Mouse (Mus musculus) midbrain, postnatal 0 days (tissue): ENCODE measurements around the gene Ndufa9. TPM values are rescaled to one million over a fixed set of nuclear protein-coding genes. Genes with fewer than 3 reads are reported as not detected.

Experiments used
- ATAC-seq: fragments of 200-750 bp; cut with Nextera tagmentation; 2 replicates; pipeline ENCODE4 v1.8.0; 2017; ENCODE audit warnings: moderate number of reproducible peaks, mild to moderate bottlenecking, moderate TSS enrichment, moderate library complexity; ENCODE audit not compliant: low FRiP score
- DNase-seq: peaks from one replicate; pipeline ENCODE4 v3.0.0-alpha.2; 2015; ENCODE audit warnings: low spot score
- H3K27ac ChIP-seq: fragments of 300-500 bp; sonication (generic); 2 replicates; pipeline ENCODE4 v1.5.1; 2014; ENCODE audit warnings: low read depth, mild to moderate bottlenecking, low read length, mixed read lengths
- H3K27me3 ChIP-seq: fragments of 300-500 bp; sonication (generic); 2 replicates; pipeline ENCODE4 v1.6.1; 2014; ENCODE audit warnings: low read length, control low read depth, mixed read lengths; ENCODE audit not compliant: insufficient read depth
- H3K36me3 ChIP-seq: fragments of 300-500 bp; sonication (generic); 2 replicates; pipeline ENCODE4 v1.6.1; 2014; ENCODE audit warnings: low read length, control low read depth, mixed read lengths; ENCODE audit not compliant: insufficient read depth
- H3K4me1 ChIP-seq: fragments of 300-500 bp; sonication (generic); 2 replicates; pipeline ENCODE4 v1.6.1; 2014; ENCODE audit warnings: mild to moderate bottlenecking, control low read depth, antibody characterized with exemption, low read length, mixed read lengths; ENCODE audit not compliant: insufficient read depth
- H3K4me2 ChIP-seq: fragments of 300-500 bp; sonication (generic); 2 replicates; pipeline ENCODE4 v1.6.1; 2014; ENCODE audit warnings: low read depth, mild to moderate bottlenecking, low read length, mixed read lengths; ENCODE audit not compliant: poor library complexity, severe bottlenecking
- H3K4me3 ChIP-seq: fragments of 300-500 bp; sonication (generic); 2 replicates; pipeline ENCODE4 v1.5.1; 2014; ENCODE audit warnings: low read depth, mild to moderate bottlenecking, low read length, moderate library complexity
- H3K9ac ChIP-seq: fragments of 300-500 bp; sonication (generic); replicated peaks from 2 replicates; pipeline ENCODE4 v1.6.1; 2014; ENCODE audit warnings: mild to moderate bottlenecking, low read length, moderate library complexity, mixed read lengths; ENCODE audit not compliant: poor library complexity, severe bottlenecking
- H3K9me3 ChIP-seq: fragments of 300-500 bp; sonication (generic); 2 replicates; pipeline ENCODE4 v1.6.1; 2016; ENCODE audit warnings: low read length, control low read depth
- CTCF ChIP-seq: IDR thresholded peaks from 2 replicates; pipeline ENCODE4 v1.5.1; 2016; ENCODE audit warnings: antibody characterized with exemption, mild to moderate bottlenecking
- WGBS: fragments of 180-500 bp; shearing (Covaris S2); extraction: QIAGEN DNeasy Blood & Tissue Kit; methylation state at CpG from one replicate; pipeline ENCODE4 v1.1.7; 2014; 5-methylcytosine and 5-hydroxymethylcytosine counted together
- polyA plus RNA-seq: library from polyadenylated mRNA; unstranded; fragments of >200 nt; fragmentation: Nextera tagmentation; extraction: Ambion mirVana; gene quantifications from 2 replicates; pipeline ENCODE4 v1.2.1, GENCODE M21; 2015
- total RNA-seq: library from RNA; depleted of rRNA; stranded (reverse); fragments of >200 nt; gene quantifications from 2 replicates; pipeline ENCODE4 v1.2.3, GENCODE M21; 2014; rRNA removed

Gene Ndufa9
- total RNA-seq = 100 and 114 TPM in 2 replicates
- polyA plus RNA-seq = 220 TPM in 2 replicates

DNA sequence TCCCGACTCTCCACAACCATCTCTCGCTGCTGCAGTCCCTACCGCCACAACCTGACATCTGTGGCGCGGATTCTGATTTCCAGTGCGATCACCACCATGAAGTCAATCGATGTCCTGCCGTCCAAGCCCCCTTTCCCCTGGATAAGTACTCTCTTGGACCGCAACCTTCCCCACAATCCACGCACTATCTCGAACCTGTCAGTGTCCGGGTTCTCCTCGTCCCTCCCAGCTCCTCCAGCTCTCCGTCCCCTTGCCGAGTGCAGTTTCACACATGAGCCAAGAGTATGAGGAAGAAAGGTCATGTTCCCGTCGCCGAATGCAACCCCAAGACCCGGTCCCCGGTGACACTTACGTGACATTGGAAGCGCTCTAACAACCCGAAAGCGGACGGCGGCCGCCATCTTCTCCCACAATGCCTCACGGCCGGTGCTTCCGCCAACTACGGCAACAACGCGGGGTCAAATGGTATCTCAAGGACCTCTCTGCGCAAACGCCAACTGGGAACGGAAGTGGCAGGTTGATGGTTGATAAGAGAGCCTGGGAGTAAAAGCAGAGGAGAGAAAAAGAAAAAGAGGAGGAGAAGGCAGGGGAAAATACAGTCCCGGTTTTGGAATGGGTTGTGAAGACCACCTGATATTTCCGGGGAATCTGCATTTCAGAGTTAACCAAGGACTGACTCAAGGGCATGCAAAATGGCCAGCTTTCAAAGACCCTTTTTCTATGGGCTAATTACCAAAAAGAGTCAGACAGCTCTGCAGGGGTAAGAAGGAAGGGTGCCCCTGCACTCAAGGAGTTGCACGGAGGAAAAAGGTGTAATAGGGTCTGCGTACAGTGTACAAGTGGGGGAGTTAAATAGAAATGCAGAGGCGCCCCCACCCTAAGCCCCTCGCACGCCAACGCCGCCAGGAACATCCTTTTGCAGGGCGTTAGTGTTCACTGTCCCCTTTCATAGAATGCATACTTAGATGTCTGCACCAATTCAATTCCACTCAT is at the start of gene Ndufa9:
Gene Ndufa9 (minus strand): TSS at position 425 of the 993 bp plus-strand sequence.
- H3K4me1 ChIP-seq = peaks cover 8% of the 10 kb centered on the region
- 7% methylated on average over 46 of the region's 46 CpGs for WGBS
- H3K4me2 ChIP-seq = peak within 1 kb of the TSS; percentile 93
- DNase-seq (peak; percentile 95), ATAC-seq (peak; percentile 89)
- no peaks in the 10 kb centered on the region for H3K27me3 ChIP-seq
- no peaks in the 10 kb centered on the region for H3K9me3 ChIP-seq
- 0 out of 2 replicates have a peak, but pooled peaks cover 2% of the 10 kb centered on the region for H3K36me3 ChIP-seq
- H3K4me3 ChIP-seq = peak within 1 kb of the TSS; percentile 52
- TF ChIP-seq CTCF = no peak
- H3K27ac ChIP-seq = peak within 1 kb of the TSS; percentile 82
- peak within 1 kb of the TSS; percentile 61 for H3K9ac ChIP-seq

DNA sequence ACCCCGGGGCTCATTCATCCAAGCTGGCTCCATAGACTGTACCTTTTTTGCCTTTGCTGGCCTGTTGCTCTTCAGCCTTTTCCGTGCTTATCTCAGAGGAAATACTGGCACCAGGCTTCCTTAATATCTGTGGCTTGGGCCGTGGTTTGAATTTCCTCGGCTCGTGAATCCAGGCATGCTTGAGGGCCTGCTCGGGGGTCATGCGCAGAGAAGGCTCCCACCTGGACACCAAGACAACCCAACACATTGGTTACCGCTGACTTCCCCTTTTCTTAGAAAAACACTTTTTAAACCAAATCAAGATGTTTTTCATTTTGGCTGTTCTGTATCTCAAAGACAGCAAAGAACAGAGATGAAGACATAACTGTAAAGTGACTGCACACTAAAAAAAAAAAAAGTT is 28.2 kb upstream of the Ndufa9 start:
- no peak for TF ChIP-seq CTCF
- Histone ChIP-seq H3K9ac (no peak overlapping the region), H3K4me2 (no peak overlapping the region), H3K27ac (no peak overlapping the region), H3K4me1 (no peaks in the 10 kb centered on the region), H3K9me3 (no peaks in the 10 kb centered on the region), H3K4me3 (no peak overlapping the region), H3K36me3 (no peaks in the 10 kb centered on the region), H3K27me3 (no peaks in the 10 kb centered on the region)
- ATAC-seq (no peak), DNase-seq (no peak)
- WGBS = 94% methylated on average over 8 of the region's 8 CpGs

DNA sequence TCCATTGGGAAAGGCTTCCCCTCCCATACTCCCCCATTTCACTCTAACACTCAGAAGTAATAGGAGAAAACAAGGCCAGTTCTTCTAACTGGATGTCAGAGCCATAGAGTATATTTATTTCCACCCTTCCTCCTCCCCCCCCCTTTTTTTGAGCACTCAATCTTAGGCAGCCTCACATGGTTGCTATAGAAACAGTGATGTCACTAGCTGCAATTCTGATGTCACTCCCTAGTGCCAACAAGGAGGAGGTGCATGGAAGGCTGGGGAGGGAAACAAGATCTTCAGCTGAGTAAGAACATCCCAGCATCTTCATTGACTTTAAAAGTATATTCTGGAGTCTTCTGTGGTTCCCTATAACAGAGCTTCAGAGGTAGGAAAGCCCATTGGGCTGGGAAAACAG is 3.9 kb upstream of the Ndufa9 start, which contains the start of gene Akap3:
Gene Akap3 (plus strand): TSS at position 218 of the 400 bp plus-strand sequence.
- no peaks in the 10 kb centered on the region for H3K27me3 ChIP-seq
- H3K36me3 ChIP-seq = no peaks in the 10 kb centered on the region
- peaks cover 4% of the 10 kb centered on the region for H3K4me1 ChIP-seq
- no peak within 1 kb of the TSS for H3K27ac ChIP-seq
- no peak for TF ChIP-seq CTCF
- H3K4me3 ChIP-seq = no peak within 1 kb of the TSS
- no peak within 1 kb of the TSS for H3K4me2 ChIP-seq
- ATAC-seq (no peak), DNase-seq (no peak)
- H3K9me3 ChIP-seq = no peaks in the 10 kb centered on the region
- no peak within 1 kb of the TSS for H3K9ac ChIP-seq

DNA sequence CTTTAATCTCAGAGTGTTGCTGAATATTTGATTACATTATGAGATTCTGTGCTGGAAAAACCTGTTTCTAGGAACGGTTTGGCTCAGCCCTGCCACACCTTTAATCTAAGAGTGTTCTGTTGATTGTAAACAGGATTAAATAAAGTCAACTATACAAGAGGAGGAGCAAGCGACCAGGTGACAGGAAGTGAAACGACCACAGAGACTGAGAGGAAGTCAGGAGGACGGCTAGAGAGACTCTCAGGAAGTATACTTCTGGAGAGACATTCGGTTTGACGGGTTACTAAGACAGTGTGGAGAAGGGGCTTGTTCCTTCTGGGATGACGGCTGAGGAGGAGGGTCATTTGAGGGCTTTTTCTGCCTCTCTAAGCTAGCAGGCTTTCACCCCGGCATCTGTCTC is 12.3 kb downstream of the Ndufa9 start:
- Histone ChIP-seq H3K4me2 (no peak overlapping the region), H3K9me3 (no peaks in the 10 kb centered on the region), H3K27me3 (no peaks in the 10 kb centered on the region), H3K36me3 (peaks cover 86% of the 10 kb centered on the region), H3K9ac (no peak overlapping the region), H3K4me3 (no peak overlapping the region), H3K4me1 (no peaks in the 10 kb centered on the region), H3K27ac (no peak overlapping the region)
- WGBS = 85% methylated on average over 8 of the region's 8 CpGs
- DNase-seq (no peak), ATAC-seq (no peak)
- no peak for TF ChIP-seq CTCF

DNA sequence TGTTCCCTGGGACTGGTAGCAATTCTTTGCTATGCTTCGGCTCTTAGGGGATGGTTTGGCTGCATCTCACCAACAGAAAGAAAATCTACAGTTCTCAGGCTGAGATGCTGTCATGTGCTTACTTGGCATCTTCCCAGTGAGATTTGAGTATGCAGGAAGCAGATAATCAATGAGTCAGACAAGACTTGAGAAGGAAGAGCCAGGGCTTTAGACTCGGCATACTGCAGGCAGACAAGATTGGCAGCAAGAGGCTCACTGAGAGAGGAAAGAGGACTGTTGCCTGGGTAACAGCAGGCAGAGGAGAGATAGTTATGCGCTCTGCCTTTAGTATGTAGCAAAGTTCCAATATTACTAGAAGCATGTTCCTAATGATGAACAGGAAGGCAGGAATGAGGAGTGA is 25.8 kb downstream of the Ndufa9 start:
- H3K27me3 ChIP-seq = no peaks in the 10 kb centered on the region
- TF ChIP-seq CTCF = no peak
- no peak overlapping the region for H3K4me2 ChIP-seq
- DNase-seq (no peak), ATAC-seq (no peak)
- H3K9me3 ChIP-seq = no peaks in the 10 kb centered on the region
- no peak overlapping the region for H3K4me3 ChIP-seq
- 81% methylated on average over 3 of the region's 3 CpGs for WGBS
- H3K27ac ChIP-seq = no peak overlapping the region
- no peak overlapping the region for H3K9ac ChIP-seq
- no peaks in the 10 kb centered on the region for H3K4me1 ChIP-seq
- H3K36me3 ChIP-seq = peaks cover 62% of the 10 kb centered on the region

DNA sequence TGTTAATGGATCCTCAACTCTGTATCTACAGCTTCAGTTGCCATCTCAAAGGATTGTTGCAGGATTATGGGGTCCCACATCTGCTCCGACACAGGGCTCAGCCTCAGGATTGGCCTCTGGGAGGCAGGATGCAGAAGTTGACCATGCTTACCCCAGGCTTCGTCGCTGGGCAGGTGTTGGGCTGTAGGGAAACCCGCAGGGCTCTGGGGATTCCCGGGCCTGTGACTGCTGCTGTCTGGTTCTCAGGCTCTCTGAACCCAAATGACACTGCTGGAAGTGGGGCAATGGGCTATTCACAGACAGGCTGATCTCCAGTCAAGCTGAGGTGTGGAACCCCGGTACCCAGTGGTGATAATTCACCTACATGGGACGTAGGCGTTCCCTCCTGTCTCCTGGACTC is 32.6 kb downstream of the Ndufa9 start:
- no peak overlapping the region for H3K9ac ChIP-seq
- H3K4me3 ChIP-seq = no peak overlapping the region
- no peak overlapping the region for H3K27ac ChIP-seq
- no peak for TF ChIP-seq CTCF
- 93% methylated on average over 8 of the region's 8 CpGs for WGBS
- H3K27me3 ChIP-seq = no peaks in the 10 kb centered on the region
- H3K9me3 ChIP-seq = no peaks in the 10 kb centered on the region
- ATAC-seq (no peak), DNase-seq (no peak)
- H3K4me2 ChIP-seq = no peak overlapping the region
- H3K4me1 ChIP-seq = no peaks in the 10 kb centered on the region
- peaks cover 5% of the 10 kb centered on the region; the same call in 1 of the 2 replicates for H3K36me3 ChIP-seq
